Mouse (Mus musculus): ENCODE results near the gene Pla2g4d. TPM values are rescaled to one million over a fixed set of nuclear protein-coding genes. Genes with fewer than 3 reads are reported as not detected.
"Not testable (repeated sequence)": the region's sequence is repeated elsewhere in the genome, so short reads cannot be mapped to it uniquely, and the experiment has no call there.

The Pla2g4d gene
- total RNA-seq, 2 experiments from 2014 or later: 0.39 to 0.49 TPM

GRCm38 (mm10) chr2:120268635-120269034, 20.4 kb downstream of the Pla2g4d start:
- DNase-seq (ENCODE audit: extremely low spot score in 1 of 2, low spot score in 2 of 2): peak in 1 of 2 experiments; percentile 49
- intact Hi-C loops (cut with DNase I): no loop called here

DNA sequence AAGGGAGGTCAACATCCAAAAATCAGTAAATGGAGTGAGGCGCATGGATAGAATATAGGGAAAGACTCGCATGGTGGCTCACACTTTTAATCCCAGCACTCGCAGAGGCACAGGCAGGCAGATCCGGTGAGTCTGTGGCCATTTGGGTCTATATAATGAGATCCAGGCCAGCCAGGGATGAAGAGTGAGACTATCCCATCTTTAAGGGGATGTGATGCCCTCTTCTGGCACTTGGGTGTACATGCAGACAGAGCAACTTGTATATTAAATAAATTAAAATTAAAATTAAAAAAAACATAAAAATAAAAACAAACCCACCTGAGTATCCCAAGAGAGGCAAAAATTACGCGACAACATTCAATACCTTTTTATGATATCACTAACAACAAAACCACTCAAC, 23.5 kb downstream of the Pla2g4d start:
- no peak for DNase-seq (ENCODE audit: extremely low spot score in 1 of 2, low spot score in 2 of 2)
- intact Hi-C loops (cut with DNase I): no loop called here

DNA sequence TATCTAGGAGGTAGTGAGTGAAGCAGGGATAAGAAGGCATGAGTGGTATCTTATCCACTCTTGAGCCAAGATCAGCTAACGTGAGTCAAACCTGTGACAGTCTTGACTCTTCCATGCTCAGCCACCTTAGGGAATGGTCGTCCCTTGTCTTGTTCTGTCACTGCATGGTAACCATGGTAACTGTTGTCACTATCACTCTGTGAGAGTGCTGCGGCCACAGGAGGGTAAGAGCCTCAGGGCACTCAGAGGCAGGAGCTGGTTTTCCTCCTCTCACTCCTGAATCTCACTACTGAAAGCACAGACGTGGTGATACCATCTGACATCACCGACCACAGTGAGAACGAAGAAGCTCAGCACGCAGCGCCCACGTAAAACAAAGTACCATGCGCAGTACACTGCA, 24.1 kb downstream of the Pla2g4d start:
- intact Hi-C loops (cut with DNase I): no loop called here
- DNase-seq (ENCODE audit: extremely low spot score in 1 of 2, low spot score in 2 of 2): no peak

DNA sequence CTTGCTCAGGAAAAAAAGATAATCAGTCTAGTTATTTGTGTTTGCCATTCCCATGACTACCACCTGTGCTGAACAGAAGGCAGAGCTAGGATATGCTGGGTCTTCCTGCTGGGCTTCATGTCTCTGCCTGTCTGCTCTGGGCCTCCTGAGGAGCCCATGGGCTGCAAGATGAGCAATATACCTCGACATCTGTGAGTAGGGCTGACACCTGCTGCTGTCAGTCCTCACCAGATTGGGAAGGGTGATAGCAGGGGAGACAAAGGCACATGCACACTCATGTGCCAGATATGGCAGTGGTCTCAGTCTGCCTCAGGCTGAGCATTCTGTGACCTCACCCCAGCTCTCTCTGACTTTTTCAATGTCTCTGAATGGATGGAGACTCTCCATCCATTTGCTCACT, 26.1 kb downstream of the Pla2g4d start:
- DNase-seq (ENCODE audit: extremely low spot score in 1 of 2, low spot score in 2 of 2): no peak

DNA sequence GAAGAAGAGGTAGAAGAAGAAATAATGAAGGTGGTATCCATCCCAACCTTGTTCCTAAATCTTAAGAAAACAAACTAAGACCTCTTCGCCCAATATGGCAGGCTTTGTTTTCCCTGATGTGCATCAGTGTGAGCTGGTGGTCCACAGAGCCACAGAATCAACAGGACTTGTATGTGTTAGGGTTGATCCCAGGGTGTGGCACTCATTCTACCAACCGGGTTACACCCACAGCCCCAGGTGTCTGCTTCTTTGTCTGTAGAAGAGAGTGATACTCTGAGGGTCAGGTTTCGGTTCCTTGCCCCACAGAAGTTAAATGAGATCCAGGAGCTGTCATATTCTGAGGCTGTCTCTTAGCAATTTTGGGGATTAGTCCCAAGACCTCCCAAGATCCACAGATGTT, 27.7 kb downstream of the Pla2g4d start:
- no peak for DNase-seq (ENCODE audit: extremely low spot score in 1 of 2, low spot score in 2 of 2)
- intact Hi-C loops (cut with DNase I): no loop called here

More for the DNA sequence above, 26.1 kb downstream of the Pla2g4d start:
- intact Hi-C loops (cut with DNase I): no loop called here

- DNase-seq (ENCODE audit: extremely low spot score in 1 of 2, low spot score in 2 of 2): no peak
- intact Hi-C loops (cut with DNase I): no loop called here
Measured at GRCm38 (mm10) chr2:120256259-120256658, 32.7 kb downstream of the Pla2g4d start.

DNA sequence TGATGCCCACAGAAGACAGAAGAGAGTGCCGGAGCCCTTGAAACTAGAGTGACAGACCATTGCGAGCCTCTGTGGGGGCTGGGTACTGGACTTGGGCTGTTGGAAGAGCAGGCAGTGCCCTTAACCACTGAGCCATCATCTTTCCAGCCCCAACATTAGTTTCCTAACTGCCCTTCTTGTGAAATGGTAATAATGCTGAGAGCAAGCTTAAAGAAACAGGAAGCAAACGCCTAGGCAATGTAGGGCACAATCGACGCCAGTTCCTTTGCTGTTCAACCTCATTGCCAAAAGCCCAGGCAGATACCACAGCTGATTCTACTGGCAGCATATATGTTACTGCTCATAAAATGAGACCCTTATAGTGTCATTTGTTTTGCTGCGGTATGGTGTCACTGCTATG, 36.4 kb downstream of the Pla2g4d start:
- DNase-seq (ENCODE audit: extremely low spot score in 1 of 2, low spot score in 2 of 2): no peak
- intact Hi-C loops (cut with DNase I): no loop called here

DNA sequence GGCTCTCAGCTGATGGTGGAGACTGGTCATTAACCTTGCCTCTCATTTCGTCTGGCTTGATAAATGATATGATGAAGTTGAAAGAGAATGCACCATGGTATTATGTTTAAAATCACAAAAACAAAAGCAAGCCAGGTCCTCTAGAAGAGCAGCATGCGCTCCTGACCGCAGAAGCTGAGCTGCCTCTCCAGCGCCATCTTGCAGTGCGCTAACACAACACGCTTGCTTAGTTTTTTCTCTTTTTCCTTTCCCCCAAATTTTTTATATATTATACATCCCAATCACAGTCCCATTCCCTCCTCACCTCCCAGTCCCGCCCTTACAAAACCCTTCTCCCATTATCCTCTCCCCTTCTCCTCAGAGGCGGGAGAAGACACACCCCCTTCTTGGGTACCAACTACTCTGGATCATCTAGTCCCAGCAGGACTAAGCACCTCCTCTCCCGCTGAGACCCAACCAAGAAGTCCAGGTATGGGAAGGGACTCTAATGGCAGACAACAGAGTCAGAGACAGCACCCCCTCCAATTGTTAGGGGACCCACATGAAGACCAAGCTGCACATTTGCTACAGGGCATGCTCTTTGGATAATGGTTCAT, 43.5 kb downstream of the Pla2g4d start:
- DNase-seq (ENCODE audit: extremely low spot score in 1 of 2, low spot score in 2 of 2): no peak
- intact Hi-C loops (cut with DNase I): no loop called here

DNA sequence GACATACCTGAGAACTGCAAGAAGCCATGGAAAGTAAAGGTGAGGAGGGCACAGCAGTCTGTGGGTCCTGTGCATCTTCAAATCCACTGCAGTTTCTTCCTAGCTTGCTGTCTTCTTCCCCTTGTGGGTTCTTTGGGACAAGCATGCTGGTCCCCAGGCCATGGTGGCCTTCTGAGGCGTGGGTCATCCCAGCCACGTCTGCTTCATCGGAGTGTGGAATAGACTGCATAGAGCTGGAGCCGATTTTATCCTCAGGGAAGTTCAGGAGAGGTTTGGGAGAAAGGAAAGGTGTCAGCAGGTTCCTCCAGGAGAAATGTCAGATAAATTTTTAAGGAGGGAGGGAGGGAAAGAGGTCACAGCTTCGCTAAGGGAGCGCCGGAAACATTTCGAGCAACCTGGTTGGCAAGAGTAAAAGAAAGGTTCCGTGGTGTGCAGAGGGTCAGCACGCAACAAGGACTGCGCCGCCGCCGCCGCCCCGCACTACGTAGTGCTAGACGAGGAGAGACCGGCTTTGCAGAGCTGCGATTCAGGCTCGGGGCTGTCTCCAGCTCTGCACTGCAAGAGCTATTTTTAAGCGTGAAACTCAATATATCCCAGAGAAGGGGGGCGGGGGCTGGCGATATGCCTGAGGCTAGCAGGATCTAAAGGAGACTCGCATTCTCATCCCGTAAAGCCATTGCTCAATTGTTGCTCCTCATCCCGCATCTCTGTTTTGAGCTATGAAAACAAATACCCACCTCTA, 44.1 kb downstream of the Pla2g4d start, which contains the start of gene Pla2g4e:
Gene Pla2g4e (minus strand): TSS at position 657 of the 742 bp plus-strand sequence.
- peak; percentile 38 to 65 for DNase-seq (ENCODE audit: extremely low spot score in 1 of 2, low spot score in 2 of 2)
- intact Hi-C loops (cut with DNase I): no loop called here

- DNase-seq (ENCODE audit: extremely low spot score in 1 of 2, low spot score in 2 of 2): peak in 1 of 2 experiments; percentile 49
- intact Hi-C loops (cut with DNase I): no loop called here
Measured at GRCm38 (mm10) chr2:120243995-120244394, 45.0 kb downstream of the Pla2g4d start.

DNA sequence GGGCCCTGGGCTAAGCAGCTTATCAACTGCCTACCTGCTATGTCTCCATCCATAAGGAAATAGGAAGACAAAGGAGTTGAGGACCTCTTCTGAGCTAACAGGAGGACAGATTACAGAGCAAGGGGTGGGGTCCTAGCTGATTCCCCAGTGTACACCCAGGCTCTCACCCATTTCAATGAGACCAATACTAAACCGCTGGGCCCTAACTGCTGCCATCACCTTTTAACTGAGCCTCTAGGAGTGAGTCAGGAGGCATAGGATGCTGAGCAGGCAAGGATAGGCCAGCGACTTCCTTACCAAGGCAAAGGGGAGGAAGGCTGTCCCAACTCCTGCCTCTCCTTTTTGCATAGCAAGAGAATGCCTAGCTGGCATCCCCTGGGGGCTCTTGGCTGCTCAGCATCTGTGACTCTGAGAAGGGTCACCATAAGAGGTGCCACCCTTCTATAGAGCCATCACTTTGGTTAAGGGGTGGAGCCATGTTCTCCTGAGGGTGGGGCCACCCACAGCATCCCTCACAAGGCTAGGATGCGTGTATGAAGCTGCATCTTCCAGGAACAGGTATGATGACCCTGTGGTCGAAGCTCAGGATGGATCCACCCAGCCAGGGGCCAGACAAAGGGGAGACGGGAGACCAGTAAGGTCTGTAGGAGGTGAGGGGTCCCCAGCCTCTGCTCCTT, 46.1 kb downstream of the Pla2g4d start:
- intact Hi-C loops (cut with DNase I): no loop called here
- DNase-seq (ENCODE audit: extremely low spot score in 1 of 2, low spot score in 2 of 2): no peak

DNA sequence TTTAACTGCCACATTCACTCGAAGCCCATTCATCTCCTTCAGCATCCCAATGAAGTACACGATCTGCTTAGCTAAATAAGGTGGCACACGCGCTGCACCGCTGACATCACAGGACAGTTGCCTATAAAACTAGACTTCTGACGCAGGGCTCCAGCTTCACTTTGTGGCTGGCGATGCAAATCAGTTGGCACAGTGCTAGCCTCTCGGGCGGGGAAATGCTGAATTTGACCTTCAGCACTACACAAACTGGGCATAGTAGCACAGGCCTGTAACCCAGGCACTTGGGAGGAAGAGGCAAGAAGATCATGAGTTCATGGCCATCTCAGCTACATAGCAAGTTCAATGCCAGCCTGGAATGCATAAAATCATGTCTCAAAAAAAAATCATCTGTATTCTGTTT, 50.3 kb downstream of the Pla2g4d start:
- intact Hi-C loops (cut with DNase I); DNase-seq (ENCODE audit: extremely low spot score in 1 of 2, low spot score in 2 of 2): not testable (repeated sequence)

DNA sequence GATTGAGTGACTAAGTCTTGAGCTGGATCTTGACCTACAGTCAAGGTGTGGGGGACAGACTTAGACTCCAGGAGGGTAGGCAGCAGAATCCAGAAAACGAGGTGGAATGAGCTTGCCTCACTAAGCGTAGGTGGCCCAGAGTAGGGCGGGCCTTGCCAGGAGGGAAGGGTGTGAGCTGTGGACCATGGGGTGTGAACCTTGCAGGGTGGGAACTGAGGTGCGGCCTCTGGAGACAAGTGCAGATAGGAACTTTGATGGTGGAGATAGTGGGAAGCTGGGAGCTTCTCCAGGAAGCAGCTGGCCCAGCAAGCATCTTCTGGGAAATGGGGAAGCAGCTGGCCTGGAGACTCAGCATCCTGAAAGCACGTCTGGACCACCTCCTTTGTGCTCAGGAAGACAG, 51.2 kb downstream of the Pla2g4d start:
- intact Hi-C loops (cut with DNase I): no loop called here

GRCm38 (mm10) chr2:120235947-120236640, 52.9 kb downstream of the Pla2g4d start:
- DNase-seq (ENCODE audit: extremely low spot score in 1 of 2, low spot score in 2 of 2): no peak
- intact Hi-C loops (cut with DNase I): no loop called here

More for the DNA sequence above, 51.2 kb downstream of the Pla2g4d start:
- no peak for DNase-seq (ENCODE audit: extremely low spot score in 1 of 2, low spot score in 2 of 2)

DNA sequence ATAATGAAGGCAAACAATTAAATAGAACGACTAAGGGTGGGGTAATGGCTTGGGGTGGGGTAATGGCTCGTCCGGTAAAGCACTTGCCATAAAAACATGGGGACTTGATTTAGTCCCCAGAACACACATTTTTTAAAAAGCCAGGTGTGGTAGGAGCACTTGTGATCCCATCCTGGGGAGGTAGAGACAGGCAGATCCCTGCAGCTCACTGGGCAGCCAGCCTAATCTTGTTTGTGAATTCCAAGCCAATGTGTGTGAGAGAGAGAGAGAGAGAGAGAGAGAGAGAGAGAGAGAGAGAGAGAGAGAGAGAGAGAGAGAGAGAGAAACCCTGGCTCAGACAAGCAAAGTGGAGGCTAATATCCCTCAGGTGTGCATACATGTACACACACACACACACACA, 53.6 kb downstream of the Pla2g4d start:
- DNase-seq (ENCODE audit: extremely low spot score in 1 of 2, low spot score in 2 of 2): no peak

GRCm38 (mm10) chr2:120231642-120232041, 57.4 kb downstream of the Pla2g4d start:
- no peak for DNase-seq (ENCODE audit: extremely low spot score in 1 of 2, low spot score in 2 of 2)
- intact Hi-C loops (cut with DNase I): no loop called here

More for the DNA sequence above, 53.6 kb downstream of the Pla2g4d start:
- intact Hi-C loops (cut with DNase I): no loop called here
